Mouse (Mus musculus) E14TG2a.4 (cell line): ENCODE data around the gene Cenpl.

ENCODE experiments used
- CTCF ChIP-seq: conservative IDR thresholded peaks from 2 replicates; pipeline ENCODE4 v1.5.1; 2014; ENCODE audit warnings: low read length
- NANOG ChIP-seq: IDR thresholded peaks from 2 replicates; pipeline ENCODE4 v1.6.1; 2014; ENCODE audit warnings: borderline replicate concordance, low read length, mixed read lengths

- no peak for TF ChIP-seq CTCF
- TF ChIP-seq NANOG, result no peak
Observed at GRCm38 (mm10) chr1:161036411-161036841, 34.1 kb upstream of the Cenpl start.
